Comparison of ENCODE assay signal across 8 mouse cellular contexts in the genomic region with DNA sequence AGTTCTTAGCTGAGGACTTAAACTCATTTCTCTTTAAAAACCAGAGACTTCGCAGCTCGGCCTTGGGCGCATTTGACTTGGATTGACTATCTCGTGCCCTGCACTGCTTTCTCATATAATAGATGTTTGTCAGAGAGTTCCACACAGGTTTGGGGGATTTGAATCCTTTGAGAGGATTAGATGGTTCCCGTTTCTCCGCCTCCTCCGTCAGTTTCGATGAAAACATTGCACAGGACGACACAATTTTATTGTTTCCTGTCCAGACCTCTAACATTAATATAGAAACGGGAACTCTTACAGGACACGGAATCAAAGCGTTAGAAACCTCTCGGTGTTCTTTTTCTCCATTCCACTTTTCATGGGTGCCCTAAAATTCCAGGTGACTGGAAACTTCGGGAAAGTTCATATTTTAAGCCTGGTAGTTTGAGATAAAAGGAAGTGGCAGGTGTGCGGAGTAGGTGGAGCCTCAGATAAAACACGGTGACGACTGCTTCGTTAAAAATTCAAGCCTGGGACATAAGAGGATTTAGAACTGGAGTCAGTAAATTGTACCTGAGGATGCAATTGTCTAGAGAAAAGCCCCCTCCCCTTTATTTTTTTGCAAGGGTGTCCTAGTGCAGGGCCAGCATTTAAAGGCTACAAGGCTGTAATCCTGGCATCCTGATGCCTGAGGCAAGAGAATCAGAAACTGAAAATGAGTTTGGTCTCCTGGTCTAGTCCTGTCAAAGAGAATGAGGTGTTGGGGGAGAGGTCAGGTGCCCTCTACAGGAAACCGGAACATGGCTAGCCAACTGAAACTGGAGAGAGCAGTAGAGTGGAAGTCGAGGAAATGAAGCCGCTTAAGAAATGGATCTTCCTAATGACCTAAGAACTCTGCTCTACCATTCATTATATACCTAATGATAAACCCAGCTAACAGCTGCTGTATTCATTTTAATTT. TPM values are rescaled to one million over a fixed set of nuclear protein-coding genes. Genes with fewer than 3 reads are reported as not detected.
DNase-seq lines count a peak whose midpoint lies in the region; ATAC-seq and TF ChIP-seq lines count a peak whose summit lies in the region.

No protein-coding gene starts in this region.

- H3K27ac ChIP-seq in gastrocnemius, adult 2 months, result peak overlapping the region; percentile 97
- H3K27ac ChIP-seq in ES-E14 (ENCODE audit: insufficient read depth, low read depth, low read length, poor library complexity, severe bottlenecking), result peak overlapping the region; percentile 79; the same call in 1 of the 2 replicates
- H3K27ac ChIP-seq in embryonic fibroblast, embryonic 13.5 days (ENCODE audit: insufficient read depth, low read length), result peak overlapping the region; percentile 28
- peak overlapping the region; percentile 92 for H3K27ac ChIP-seq in intestine, postnatal 0 days (ENCODE audit: low read depth, low read length)
- peak overlapping the region; percentile 90 for H3K27ac ChIP-seq in midbrain, embryonic 12.5 days (replicated peaks)

- peaks cover 3 to 8% of the 10 kb centered on the region in 2 experiments; a peak in 3 of 4 replicates for H3K4me1 ChIP-seq in ES-E14 (ENCODE audit: control insufficient read depth in 2 of 2, insufficient read depth in 2 of 2, low read length in 2 of 2, poor library complexity in 1 of 2)
- H3K4me1 ChIP-seq in embryonic fibroblast, embryonic 13.5 days (ENCODE audit: control insufficient read depth, insufficient read depth, low read length), result no peaks in the 10 kb centered on the region
- no peaks in the 10 kb centered on the region for H3K4me1 ChIP-seq in intestine, postnatal 0 days (replicated peaks; ENCODE audit: control insufficient read depth, insufficient read depth, low read length)
- peaks cover 11% of the 10 kb centered on the region for H3K4me1 ChIP-seq in midbrain, embryonic 12.5 days

- H3K9ac ChIP-seq in ES-E14 (ENCODE audit: insufficient read depth, low read depth, low read length, poor library complexity, severe bottlenecking), result peak overlapping the region; percentile 98
- peak overlapping the region; percentile 73 for H3K9ac ChIP-seq in intestine, postnatal 0 days (ENCODE audit: low read depth, low read length)
- H3K9ac ChIP-seq in midbrain, embryonic 12.5 days (replicated peaks), result peak overlapping the region; percentile 84

- in situ Hi-C loops in ES-E14 (cut with MboI; ENCODE audit: low sequenced_read_pairs in 2 of 2, unreplicated experiment in 2 of 2), result no loop called here

- no peak for TF ChIP-seq POLR2A in embryonic fibroblast, embryonic 13.5 days (IDR thresholded peaks at IDR 0.05; ENCODE audit: low read depth, low read length)

- H3K4me2 ChIP-seq in intestine, postnatal 0 days (replicated peaks; ENCODE audit: low read depth), result peak overlapping the region; percentile 72
- H3K4me2 ChIP-seq in midbrain, embryonic 12.5 days (replicated peaks), result peak overlapping the region; percentile 83

- H3K9me3 ChIP-seq in ES-E14 (ENCODE audit: control insufficient read depth, insufficient read depth, low read depth, low read length), result no peaks in the 10 kb centered on the region
- H3K9me3 ChIP-seq in intestine, postnatal 0 days (ENCODE audit: control insufficient read depth), result no peaks in the 10 kb centered on the region
- no peaks in the 10 kb centered on the region for H3K9me3 ChIP-seq in midbrain, embryonic 12.5 days

- no peak for DNase-seq in gastrocnemius, adult 2 months
- DNase-seq in gastrocnemius, adult 8-10 months (ENCODE audit: low spot score in 2 of 2), result no peak
- DNase-seq in ES-E14 (ENCODE audit: low read depth, low spot score), result no peak
- DNase-seq in adrenal gland, postnatal 4 days (ENCODE audit: low spot score in 2 of 2), result no peak
- no peak for DNase-seq in frontal cortex, postnatal 36 days (ENCODE audit: low spot score in 2 of 2)

- TF ChIP-seq CTCF in gastrocnemius, adult 2 months (IDR thresholded peaks at IDR 0.05), result no peak
- no peak for TF ChIP-seq CTCF in embryonic fibroblast, embryonic 13.5 days (IDR thresholded peaks at IDR 0.05; ENCODE audit: borderline replicate concordance, insufficient read depth, low read length)
- TF ChIP-seq CTCF in intestine, postnatal 0 days (IDR thresholded peaks at IDR 0.05; ENCODE audit: low read depth), result peak; percentile 34

- no peak for ATAC-seq in intestine, postnatal 0 days
- ATAC-seq in midbrain, embryonic 12.5 days (ENCODE audit: low FRiP score, low read depth), result no peak

- WGBS in intestine, postnatal 0 days, result under 1% methylated on average over 21 of the region's 21 CpGs
- under 1% methylated on average over 21 of the region's 21 CpGs for WGBS in midbrain, embryonic 12.5 days

- H3K4me3 ChIP-seq in gastrocnemius, adult 2 months, result peak overlapping the region; percentile 77
- peak overlapping the region; percentile 93 to 99 for H3K4me3 ChIP-seq in ES-E14 (ENCODE audit: insufficient read depth in 1 of 2, low read depth in 1 of 2, low read length in 2 of 2, poor library complexity in 1 of 2, severe bottlenecking in 1 of 2)
- peak overlapping the region; percentile 86 for H3K4me3 ChIP-seq in embryonic fibroblast, embryonic 13.5 days (ENCODE audit: insufficient read depth, low read length)
- peak overlapping the region; percentile 66 for H3K4me3 ChIP-seq in intestine, postnatal 0 days (ENCODE audit: low read depth, low read length)
- H3K4me3 ChIP-seq in midbrain, embryonic 12.5 days, result peak overlapping the region; percentile 86

- peaks cover 25% of the 10 kb centered on the region for H3K36me3 ChIP-seq in ES-E14 (ENCODE audit: control insufficient read depth, insufficient read depth, low read length, poor library complexity, severe bottlenecking)
- H3K36me3 ChIP-seq in intestine, postnatal 0 days (ENCODE audit: control insufficient read depth, insufficient read depth), result peaks cover 26% of the 10 kb centered on the region
- peaks cover 35% of the 10 kb centered on the region for H3K36me3 ChIP-seq in midbrain, embryonic 12.5 days

- no peaks in the 10 kb centered on the region for H3K27me3 ChIP-seq in intestine, postnatal 0 days (replicated peaks; ENCODE audit: control insufficient read depth, insufficient read depth, low read length)
- peaks cover 4% of the 10 kb centered on the region; the same call in 1 of the 2 replicates for H3K27me3 ChIP-seq in midbrain, embryonic 12.5 days

- intact Hi-C loops in gastrocnemius, adult 2 months (cut with DNase I), result loop anchor here (10.0 kb wide), 1 partner anchor 379 kb away; a partner anchor contains a TSS

TF ChIP-seq in ES-E14, 5 proteins besides CTCF, POLR2A, EP300 and RAD21:
- TF ChIP-seq MAFK (IDR thresholded peaks at IDR 0.05; ENCODE audit: insufficient read depth, low read depth, low read length) (no peak), CHD2 (IDR thresholded peaks at IDR 0.05; ENCODE audit: low read depth, low read length) (no peak), ZNF384 (IDR thresholded peaks at IDR 0.05; ENCODE audit: low read depth, low read length) (no peak), HCFC1 (IDR thresholded peaks at IDR 0.05; ENCODE audit: borderline replicate concordance, insufficient read depth, low read length) (no peak), ZC3H11A (IDR thresholded peaks at IDR 0.05; ENCODE audit: borderline replicate concordance, low read depth, low read length) (no peak)

RNA-seq across cellular contexts. Expression of a gene that starts 0.9 kb away (rescaled TPM):
- 1 to 10 TPM; 5.0 to 6.1 TPM for total RNA-seq in gastrocnemius, adult 2 months (2021)
- 1 to 10 TPM; 3.3 to 5.8 (median 4.2) TPM for total RNA-seq in gastrocnemius, adult 8-10 months (2022)
- total RNA-seq in ES-E14 (2012; rRNA removed), result 34.8 and 51.6 TPM in 2 replicates
- 16.5 and 24.9 TPM in 2 replicates for polyA plus RNA-seq in embryonic fibroblast, embryonic 13.5 days (2011; ENCODE audit: insufficient read length, low read depth, missing spikeins)
- 13.0 and 13.4 TPM in 2 replicates for polyA plus RNA-seq in intestine, postnatal 0 days (2015; fragmentation: Nextera tagmentation; extraction: Ambion mirVana)
- polyA plus RNA-seq in midbrain, embryonic 12.5 days (2016; fragmentation: Nextera tagmentation; extraction: Ambion mirVana), result 76.0 and 79.5 TPM in 2 replicates
- 10 to 100 TPM; 52.4 to 61.4 TPM for total RNA-seq in adrenal gland, postnatal 4 days (2021)

RNA-seq across cellular contexts. Expression of a gene that starts 3.9 kb away (rescaled TPM):
- under 1 TPM in 1 of 2 experiments, not detected in 1; 0.33 TPM for total RNA-seq in gastrocnemius, adult 2 months (2021)
- not detected for total RNA-seq in gastrocnemius, adult 8-10 months (2022)
- 1.3 and 1.6 TPM in 2 replicates for total RNA-seq in ES-E14 (2012; rRNA removed)
- not detected in 2 replicates for polyA plus RNA-seq in embryonic fibroblast, embryonic 13.5 days (2011; ENCODE audit: insufficient read length, low read depth, missing spikeins)
- polyA plus RNA-seq in intestine, postnatal 0 days (2015; fragmentation: Nextera tagmentation; extraction: Ambion mirVana), result 29.7 and 32.4 TPM in 2 replicates
- 0.26 TPM in 1 of 2 replicates, not detected in the other for polyA plus RNA-seq in midbrain, embryonic 12.5 days (2016; fragmentation: Nextera tagmentation; extraction: Ambion mirVana)
- total RNA-seq in adrenal gland, postnatal 4 days (2021), result 1 to 10 TPM in 1 of 2 experiments, under 1 TPM in 1; 0.37 to 1.7 TPM

RNA-seq across cellular contexts. Expression of a gene that starts 19.9 kb away (rescaled TPM):
- 10 to 100 TPM; 36.9 to 64.3 TPM for total RNA-seq in gastrocnemius, adult 2 months (2021)
- total RNA-seq in gastrocnemius, adult 8-10 months (2022), result 10 to 100 TPM; 36.8 to 57.2 (median 41.2) TPM
- 7.9 and 8.1 TPM in 2 replicates for total RNA-seq in ES-E14 (2012; rRNA removed)
- 6.2 and 8.6 TPM in 2 replicates for polyA plus RNA-seq in embryonic fibroblast, embryonic 13.5 days (2011; ENCODE audit: insufficient read length, low read depth, missing spikeins)
- 20.5 and 22.6 TPM in 2 replicates for polyA plus RNA-seq in intestine, postnatal 0 days (2015; fragmentation: Nextera tagmentation; extraction: Ambion mirVana)
- polyA plus RNA-seq in midbrain, embryonic 12.5 days (2016; fragmentation: Nextera tagmentation; extraction: Ambion mirVana), result 10.4 and 11.4 TPM in 2 replicates
- total RNA-seq in adrenal gland, postnatal 4 days (2021), result 10 to 100 TPM; 75.2 to 77.9 TPM

RNA-seq across cellular contexts. Expression of a gene that starts 20.8 kb away (rescaled TPM):
- total RNA-seq in gastrocnemius, adult 2 months (2021), result 100 to 1,000 TPM; 126 to 170 TPM
- 100 to 1,000 TPM; 145 to 180 (median 166) TPM for total RNA-seq in gastrocnemius, adult 8-10 months (2022)
- total RNA-seq in ES-E14 (2012; rRNA removed), result 1.2 and 2.9 TPM in 2 replicates
- 0.38 TPM in 1 of 2 replicates, not detected in the other for polyA plus RNA-seq in embryonic fibroblast, embryonic 13.5 days (2011; ENCODE audit: insufficient read length, low read depth, missing spikeins)
- polyA plus RNA-seq in intestine, postnatal 0 days (2015; fragmentation: Nextera tagmentation; extraction: Ambion mirVana), result 0.12 and 0.18 TPM in 2 replicates
- polyA plus RNA-seq in midbrain, embryonic 12.5 days (2016; fragmentation: Nextera tagmentation; extraction: Ambion mirVana), result 1.3 and 1.8 TPM in 2 replicates
- total RNA-seq in adrenal gland, postnatal 4 days (2021), result 1 to 10 TPM; 1.5 to 2.6 TPM

RNA-seq across cellular contexts. Expression of a gene that starts 50.5 kb away (rescaled TPM):
- not detected for total RNA-seq in gastrocnemius, adult 2 months (2021)
- total RNA-seq in gastrocnemius, adult 8-10 months (2022), result not detected
- not detected in 2 replicates for total RNA-seq in ES-E14 (2012; rRNA removed)
- polyA plus RNA-seq in embryonic fibroblast, embryonic 13.5 days (2011; ENCODE audit: insufficient read length, low read depth, missing spikeins), result not detected in 2 replicates
- not detected in 2 replicates for polyA plus RNA-seq in intestine, postnatal 0 days (2015; fragmentation: Nextera tagmentation; extraction: Ambion mirVana)
- polyA plus RNA-seq in midbrain, embryonic 12.5 days (2016; fragmentation: Nextera tagmentation; extraction: Ambion mirVana), result not detected in 2 replicates
- total RNA-seq in adrenal gland, postnatal 4 days (2021), result not detected

Comparison
In these comparisons a context has a peak if more than half of its experiments do, and no peak if none do; other contexts are left out.
1. H3K27ac ChIP-seq: peak in every context shown above with its lines; median percentile 97 in gastrocnemius, adult 2 months; 92 in intestine, postnatal 0 days; 90 in midbrain, embryonic 12.5 days; 79 in ES-E14; 28 in embryonic fibroblast, embryonic 13.5 days.